Mouse (Mus musculus) spleen, postnatal 36 days (tissue): ENCODE measurements around the gene Rsph3b.
A peak's percentile ranks its signal among the peaks of the same experiment; 100 is the strongest.
"Not testable (repeated sequence)": the region's sequence is repeated elsewhere in the genome, so short reads cannot be mapped to it uniquely, and the experiment has no call there.

Source experiments
- DNase-seq, 2 experiments: peaks; one replicate each; pipeline ENCODE4 v3.0.0; 2022; ENCODE audit warnings: low spot score in 2 of 2, mixed read lengths in 1 of 2

Rsph3b gene

DNA sequence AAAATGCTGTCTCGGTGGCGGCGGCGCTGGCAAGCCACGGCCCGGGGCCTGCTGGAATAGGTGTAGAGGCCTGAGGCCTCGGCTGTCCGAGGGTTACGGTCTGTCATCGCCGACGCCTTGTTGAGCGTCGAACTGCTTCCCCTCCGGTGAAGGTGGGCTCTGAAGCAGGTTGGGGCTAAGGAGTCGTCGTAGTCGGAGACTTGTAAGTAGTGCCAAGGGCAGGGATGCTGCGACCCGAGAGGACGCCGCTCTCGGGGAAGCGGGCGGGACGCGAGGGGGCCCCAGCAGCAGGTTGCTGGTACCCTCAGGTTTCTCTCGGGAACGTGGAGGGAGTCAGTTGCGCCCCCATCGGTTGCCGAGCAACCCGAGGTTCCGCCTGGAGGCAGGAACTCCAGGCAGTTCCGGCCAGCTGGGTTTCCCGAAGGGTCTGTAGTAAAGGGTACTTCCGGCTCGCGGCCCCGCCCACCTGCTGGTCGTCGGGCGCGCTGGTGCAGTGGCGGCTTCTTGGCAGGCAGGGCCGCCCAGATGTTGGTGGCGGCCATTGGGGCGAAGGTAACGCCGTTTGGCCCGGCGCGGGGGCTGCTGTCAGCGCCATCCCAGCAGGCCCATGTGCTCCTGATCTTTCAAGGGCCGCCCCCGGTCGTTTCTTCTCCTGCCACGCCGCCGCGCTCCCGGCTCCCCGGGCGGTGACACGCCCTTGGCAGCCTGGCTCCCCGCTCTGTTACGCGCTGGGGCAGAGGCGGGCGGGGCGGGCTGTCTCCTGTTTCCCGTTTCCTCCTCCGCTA, at the start of gene Rsph3b:
Rsph3b (minus strand) TSS at position 699 of the 785 bp plus-strand sequence.
- DNase-seq, result peak; percentile 80 to 84

DNA sequence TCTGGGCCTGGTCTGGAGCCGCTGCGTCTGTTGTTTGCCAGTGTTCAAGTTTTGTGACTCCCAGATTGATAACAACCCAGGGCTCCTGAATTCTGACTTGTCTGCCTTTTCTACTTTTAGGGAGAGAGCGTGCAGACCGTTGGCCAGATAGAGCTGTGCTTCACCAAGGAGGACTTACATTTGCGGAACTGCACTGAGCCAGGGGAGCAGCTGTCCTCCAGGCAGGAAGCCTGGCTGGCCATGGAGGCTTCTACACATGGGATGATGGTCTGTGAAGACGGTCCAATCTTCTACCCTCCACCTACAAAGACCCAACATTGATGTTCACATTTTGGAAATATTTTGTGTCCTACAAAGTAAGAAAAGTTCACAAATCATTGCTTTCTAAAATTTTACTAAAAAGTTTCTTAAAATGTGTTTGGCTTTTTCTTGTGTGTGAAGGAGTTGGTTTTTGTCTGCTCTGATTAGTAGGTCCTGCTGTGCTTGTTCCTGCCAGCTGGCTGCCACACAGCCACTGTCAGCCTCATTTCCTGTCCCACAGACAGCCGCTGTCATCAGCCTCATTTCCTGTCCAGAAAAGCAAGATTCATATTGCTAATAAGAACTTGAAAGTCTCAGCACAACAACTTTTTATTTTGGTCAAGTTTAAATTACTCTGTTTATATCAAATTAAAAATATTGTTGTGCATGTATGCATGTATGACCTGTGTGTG, 49.5 kb upstream of the Rsph3b start:
- not testable (repeated sequence) for DNase-seq

DNA sequence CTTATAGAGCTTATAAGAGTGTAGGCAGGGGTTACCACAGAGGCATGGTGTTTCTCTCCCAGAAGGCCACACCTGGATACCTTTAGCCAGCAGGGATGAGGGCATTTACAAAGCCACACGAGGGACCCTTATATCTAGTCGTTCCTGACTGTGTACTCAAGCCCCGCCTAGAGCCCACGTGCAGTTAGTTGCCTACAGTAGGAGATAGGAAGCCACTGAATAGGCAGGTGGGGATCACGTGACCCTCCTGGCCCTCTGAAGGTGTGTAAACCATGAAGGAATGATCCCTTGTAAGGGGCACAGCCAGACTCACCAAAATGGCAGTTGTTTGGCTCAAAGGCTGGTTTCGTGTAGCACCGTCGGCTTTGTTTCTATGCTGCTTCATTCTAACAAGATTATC, 48.3 kb upstream of the Rsph3b start:
- DNase-seq, result not testable (repeated sequence)

DNA sequence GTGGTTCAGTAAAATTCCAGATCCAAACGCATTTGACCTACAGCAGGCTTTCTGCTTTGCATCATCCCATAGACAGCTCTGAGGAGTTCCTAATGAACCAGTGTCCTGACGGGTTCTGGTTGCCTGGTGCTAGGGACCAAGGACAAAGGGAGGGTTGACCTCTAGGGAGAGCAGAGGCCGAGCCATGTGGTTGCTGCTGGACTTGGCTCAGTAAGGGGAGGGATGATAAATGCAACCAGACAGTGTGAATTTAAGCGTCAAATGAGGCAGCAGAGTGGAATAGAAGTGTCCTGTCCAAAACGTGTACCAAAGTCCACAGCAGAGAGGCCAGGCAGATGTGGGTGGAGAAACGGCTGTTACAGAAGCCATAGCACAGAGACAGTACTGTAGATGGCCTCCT, 47.0 kb upstream of the Rsph3b start:
- not testable (repeated sequence) for DNase-seq

DNA sequence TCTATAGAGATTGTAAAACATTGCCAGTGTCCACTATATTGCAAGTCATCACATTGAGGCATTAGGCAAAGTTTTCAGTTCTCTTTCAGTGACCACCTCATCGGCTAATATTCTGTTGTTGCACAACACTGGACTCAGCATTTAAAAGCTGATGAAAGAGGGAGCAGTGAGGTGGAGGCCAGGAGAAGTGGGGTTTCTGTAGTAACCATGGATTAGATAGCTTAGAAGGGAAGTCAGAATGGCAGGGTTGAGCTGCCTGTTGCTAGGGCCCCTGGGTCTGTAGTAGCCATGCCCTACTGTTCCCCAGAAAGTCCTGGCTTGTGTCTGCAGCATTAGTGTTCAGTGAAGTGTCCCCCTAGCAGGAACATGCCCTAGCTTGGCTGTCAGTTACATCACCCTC, 37.6 kb upstream of the Rsph3b start:
- DNase-seq, result not testable (repeated sequence)

DNA sequence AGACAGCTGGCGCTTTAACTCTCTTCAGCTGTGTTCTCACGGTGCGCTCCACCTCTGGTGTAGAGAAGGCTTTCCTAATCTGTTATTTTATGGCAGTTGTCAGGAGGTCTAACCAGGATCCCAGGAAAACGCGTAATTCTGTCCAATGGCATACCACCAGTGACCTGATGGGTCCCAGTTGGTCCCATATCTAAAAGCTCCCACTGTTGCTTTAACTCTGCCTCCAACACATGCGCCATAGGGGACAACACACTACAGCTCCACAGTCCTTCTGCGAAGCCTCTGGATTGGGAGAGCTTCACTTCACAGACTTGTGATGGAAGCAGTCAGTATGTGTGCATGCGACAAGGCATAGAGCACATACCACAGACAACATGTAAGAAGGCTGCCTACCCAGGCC, 31.7 kb upstream of the Rsph3b start:
- not testable (repeated sequence) for DNase-seq

DNA sequence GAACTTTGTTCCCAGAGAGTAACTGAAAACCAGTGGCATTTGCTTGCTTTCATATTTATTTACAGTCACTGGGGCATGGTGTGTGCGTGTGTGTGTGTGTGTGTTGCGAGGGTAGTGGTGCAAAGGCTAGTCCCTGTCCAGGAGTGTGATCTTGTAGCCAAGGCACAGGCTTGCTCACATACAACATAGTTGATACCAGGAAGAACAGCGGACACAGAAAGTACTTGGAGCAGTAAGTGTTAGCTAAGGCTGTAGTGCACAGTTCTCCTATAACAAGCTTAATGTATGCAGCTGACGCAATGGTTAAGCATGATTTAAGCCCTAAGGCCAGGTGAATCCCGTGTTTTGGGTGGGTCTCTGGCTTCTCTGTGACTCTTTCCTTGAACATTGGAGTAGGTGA, 30.9 kb upstream of the Rsph3b start:
- DNase-seq, result not testable (repeated sequence)

DNA sequence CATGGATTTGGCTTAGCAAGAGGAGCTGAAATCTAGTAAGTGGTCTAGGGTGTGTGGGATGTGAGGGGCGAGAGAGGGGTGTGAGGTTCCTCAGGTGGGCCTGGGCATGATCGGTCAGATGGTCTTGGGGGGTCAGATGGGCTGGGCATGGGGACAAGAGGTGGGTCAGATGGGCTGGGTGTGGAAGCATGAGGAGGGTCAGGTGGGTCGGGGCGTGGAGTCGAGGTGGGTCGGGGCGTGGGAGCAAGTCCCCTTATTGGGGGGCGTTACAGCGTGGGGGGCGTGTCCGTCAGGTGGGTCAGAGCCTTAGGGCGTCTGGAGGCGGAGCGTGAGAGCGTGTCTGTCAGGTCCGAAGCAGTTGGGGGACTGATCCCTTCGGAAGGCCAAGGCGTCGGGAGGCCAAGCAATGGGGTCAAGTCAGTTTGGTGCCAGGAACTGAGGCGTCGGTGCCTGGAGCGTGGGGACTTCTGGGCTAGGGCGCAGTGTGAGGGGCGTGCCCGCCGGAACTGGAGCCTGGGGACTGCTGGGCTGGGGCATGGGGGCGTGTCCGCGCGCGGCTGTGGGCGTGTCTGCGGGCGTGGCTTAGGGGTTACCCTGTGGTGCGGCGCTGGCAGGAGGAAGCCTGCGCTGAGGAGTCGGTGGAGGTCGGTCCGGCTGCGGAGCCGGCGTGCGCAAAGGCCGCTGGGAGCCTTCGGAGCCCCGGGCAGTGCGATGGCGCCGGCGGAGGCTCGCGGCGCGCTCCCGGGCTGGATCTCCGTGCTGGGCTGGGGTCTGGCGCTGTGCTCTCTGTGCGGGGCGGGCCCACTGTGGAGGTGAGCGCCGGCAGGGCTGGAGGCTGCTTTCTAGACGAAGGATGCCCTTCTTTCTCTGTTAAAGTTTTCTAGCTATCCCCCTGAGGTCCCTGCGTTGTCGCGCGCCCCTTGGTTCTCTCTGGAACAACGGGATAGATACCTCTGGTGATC, 30.1 kb upstream of the Rsph3b start, which contains the start of gene Gm49721:
Gm49721 (plus strand) TSS at position 618 of the 962 bp plus-strand sequence.
- DNase-seq, result peak; percentile 74 to 77

DNA sequence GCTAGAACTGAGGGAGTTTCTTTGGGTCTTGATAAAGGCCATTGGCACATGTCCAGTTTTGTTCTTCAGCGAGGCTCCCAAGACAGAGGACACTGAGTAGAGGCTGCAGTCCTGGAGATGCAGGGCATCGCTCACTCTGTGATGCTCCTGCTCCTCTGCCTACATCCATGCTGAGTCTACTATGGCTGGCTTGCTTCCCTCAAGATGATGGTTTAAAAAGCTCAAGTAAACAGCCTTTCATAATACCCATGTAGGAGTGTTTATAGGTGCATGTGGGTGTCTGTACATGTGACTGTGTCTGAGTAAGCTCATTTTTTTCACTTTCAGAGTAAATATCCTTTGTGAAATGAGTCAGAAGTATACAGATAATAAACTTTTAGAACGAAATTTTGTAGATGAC, 26.5 kb upstream of the Rsph3b start:
- DNase-seq, result not testable (repeated sequence)

DNA sequence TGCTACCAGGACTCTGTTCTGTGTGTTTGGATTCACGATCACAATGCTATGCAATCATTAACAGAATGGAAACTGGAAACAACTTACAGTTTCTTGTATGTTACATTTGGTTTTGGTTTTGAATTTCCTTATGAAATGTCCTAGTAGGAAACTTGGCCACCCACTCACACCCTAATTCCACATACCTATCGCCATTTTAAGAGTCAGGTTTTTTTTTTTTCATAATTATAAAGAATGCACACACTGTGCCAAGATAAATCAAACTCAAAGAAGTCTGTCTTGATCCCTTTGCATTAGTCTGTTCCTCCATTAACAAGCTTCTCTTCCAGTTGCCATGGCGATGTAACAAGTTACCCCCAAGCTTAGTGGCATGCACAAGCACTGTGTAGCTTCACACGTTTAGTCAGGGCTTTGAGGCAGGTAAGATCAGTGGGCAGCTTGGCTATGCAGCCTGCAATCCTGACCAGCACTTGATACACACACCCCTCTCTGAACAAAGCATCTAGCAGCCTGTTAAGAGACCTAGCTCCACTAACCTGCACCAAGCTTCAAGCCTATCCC, 24.4 kb upstream of the Rsph3b start:
- not testable (repeated sequence) for DNase-seq

DNA sequence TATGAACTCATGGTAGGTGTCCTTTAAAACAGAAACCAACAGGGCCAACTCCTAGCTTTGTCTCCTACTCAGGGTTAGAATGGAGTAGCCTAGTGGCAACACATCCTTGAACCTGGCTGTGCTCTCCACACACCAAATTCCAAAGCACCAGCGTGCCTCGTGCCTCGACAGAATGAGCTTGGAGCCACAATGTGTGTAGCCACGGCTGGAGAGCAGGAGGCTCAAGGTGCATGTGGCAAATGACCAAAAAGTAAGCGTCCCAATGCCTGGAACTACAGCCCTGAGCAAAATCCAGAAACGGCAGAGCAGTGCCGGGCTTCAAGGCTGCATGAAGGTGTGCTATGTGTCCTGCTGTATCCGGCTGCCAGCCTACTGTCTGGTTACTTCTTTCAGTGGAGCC, 22.8 kb upstream of the Rsph3b start:
- DNase-seq, result not testable (repeated sequence)

DNA sequence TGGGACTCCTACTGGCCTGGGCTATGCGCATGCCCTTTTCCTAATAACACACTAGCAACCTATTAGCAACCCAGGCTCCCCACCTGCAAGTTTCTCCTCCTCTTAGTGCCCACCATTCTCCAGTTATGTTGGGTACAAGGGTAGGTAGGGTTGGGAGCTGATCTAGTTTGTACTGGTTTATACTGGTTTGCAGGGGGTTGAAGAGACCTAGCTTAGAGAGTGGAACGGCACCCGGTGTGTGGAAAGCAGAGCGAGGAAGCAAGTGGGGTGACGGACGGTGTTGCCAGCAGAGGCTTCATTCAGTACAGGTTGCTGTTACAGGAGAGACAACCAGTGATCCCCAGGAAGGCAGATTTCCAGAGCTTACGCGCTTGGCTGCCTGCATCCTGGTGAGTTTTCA, 21.9 kb upstream of the Rsph3b start, which contains the start of gene Rnaset2b:
Rnaset2b (plus strand) TSS at position 301 of the 400 bp plus-strand sequence.
- DNase-seq, result not testable (repeated sequence)

DNA sequence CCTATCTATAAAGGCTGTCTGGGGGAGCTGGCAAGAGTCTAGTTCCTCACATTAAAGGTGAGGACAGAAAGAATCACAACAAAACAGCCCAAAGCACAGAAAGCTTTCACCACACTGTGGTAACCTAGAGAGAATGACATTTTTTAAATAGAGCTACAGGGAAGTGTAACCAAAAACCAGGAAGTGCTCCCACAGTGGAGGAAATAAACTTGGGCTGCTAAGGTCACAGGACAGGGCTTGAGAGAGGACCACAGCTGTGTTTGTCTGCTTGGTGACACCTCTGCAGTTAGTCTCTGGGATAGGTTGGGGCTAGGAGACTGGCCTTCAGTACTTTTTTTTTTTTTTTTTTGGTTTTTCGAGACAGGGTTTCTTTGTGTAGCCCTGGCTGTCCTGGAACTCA, 19.2 kb upstream of the Rsph3b start:
- not testable (repeated sequence) for DNase-seq

DNA sequence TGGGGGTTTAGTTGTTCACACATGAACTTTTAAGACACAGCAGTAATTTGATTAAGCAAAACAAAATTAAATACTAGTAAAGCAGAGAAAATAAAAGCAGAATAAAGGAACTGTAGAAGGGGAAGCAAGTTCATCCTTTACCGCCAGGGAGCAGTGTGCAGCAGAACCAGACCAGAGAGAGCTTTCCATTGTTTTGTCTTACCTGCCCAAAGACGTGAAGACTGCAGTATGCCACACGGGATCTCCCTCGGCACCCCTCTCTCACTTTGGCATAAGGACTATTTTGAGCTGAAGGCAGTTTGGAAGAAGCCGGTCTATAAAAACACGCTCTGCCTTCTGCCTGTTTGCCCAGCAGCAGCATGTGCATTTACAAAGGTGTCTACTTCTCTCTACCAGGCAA, 16.9 kb upstream of the Rsph3b start:
- peak in 1 of 2 experiments; percentile 16 for DNase-seq

DNA sequence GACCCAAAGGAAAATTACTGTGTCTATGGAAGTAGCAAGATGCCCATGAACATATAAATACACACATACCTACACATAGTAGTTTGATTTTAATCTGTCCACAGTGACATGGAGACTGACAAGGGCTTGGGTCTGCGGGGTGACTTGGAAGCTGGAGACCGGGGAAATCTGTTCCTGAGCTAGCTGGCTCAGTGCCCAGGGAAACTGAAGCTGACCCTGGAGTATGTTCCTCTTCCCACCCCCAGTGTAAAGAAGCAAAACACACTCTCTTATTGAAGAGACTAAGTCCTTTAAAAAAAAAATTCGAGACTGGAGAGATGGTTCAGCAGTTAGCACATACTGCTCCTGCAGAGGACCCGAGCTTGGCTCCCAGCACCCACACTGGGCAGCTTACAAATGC, 14.5 kb upstream of the Rsph3b start:
- DNase-seq, result not testable (repeated sequence)

DNA sequence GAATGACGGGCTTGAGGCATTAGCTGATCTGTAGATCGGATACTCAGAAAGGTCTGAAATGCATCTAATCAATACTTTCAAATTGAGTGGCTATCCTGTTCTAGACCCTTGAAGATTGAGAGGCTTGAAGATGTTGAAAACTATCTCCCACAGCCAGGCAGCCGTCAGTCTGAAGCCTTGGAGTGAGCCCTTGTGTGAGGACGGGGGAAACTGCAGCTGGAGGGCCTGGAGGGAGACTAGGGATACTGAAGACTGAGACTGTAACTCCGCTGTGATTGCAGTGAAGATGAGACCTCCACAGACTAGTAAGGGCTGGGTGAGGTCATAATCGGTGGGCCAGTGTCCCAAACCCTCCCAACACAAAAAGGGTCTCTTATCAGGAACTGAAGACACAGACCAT, 13.9 kb upstream of the Rsph3b start:
- not testable (repeated sequence) for DNase-seq

DNA sequence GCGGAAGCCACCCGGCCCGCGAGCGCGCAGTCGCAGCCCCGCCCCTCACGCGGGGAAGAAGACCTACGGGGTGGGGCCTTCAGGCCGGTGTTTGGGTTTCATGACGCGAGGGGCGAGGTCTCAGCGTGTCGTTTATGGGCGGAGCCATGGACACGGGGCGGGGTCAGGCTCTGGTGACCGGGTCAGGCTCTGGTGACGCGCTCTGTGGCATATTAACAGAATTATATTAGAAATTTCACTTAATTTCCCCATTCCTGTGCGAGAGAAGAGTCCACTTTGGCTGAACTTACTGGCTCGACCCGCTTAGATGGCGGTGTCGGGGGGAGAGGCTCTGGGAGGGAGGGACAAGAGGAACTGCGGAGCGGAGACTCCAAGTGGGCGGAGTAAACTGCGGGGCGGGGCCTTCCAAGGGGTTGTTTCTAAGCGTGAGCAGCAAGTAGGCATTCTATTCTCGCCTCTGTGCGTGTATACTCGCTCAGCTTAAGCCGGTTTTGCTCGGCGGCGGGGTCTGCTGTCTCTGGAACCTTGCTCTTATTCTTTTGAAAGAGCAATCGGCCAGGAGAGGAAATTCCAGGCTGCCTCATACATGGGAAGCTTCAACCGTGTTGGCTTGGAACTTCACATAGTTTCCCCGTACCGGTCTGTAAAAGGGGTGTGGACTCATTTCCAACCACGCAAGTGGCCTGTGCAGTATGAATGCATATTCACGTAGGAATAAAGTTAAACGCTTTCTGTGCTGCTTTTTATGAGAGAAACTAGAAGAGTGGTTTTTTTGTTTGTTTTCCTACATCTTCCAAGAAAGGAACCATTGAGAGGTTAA, 12.9 kb upstream of the Rsph3b start:
- peak in 1 of 2 experiments; percentile 10 for DNase-seq

DNA sequence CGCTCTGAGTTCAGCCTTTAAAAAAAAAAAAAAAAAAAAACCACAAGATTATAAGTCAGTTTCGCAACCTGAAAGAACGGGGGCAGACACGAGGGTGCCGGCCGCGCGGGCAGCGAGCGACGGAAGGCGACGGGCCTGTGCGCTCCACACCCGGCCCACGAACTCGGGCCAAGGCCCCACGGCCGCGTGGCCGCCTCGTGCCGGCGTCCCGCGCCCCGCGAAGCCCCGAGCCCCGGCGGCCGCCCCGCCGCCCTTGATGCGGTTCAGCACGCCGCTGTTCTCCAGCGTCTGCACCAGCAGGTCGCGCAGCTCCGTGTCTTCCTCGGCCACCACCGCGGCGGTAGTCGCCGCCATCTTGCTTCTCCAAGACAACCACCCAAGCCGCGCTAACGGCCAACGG, 12.3 kb upstream of the Rsph3b start, which contains the start of gene Tagap1:
Tagap1 (minus strand) TSS at position 381 of the 400 bp plus-strand sequence.
- peak; percentile 29 to 37 for DNase-seq

DNA sequence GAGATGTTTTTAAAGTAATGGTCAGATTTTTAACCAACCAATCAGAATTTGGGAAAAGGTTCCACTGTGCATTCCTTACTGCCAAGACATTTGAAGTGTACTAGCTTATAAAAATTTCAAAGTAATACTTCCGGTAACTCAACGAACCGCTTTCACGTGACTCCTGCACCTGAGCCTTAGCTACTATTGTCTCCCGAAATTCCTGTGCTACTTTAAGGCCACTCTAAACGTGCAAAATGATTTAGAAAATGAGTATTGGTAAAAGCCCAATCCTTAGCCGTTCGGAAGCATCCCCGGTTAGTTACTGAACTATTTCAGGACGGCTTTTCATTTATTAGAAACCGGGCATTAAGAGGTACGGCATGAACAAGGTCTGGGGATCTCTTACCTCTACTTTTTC, 11.9 kb upstream of the Rsph3b start:
- not testable (repeated sequence) for DNase-seq
